Mouse (Mus musculus): Measurements from ENCODE around the gene Itpr2. TPM values are rescaled to one million over a fixed set of nuclear protein-coding genes. Genes with fewer than 3 reads are reported as not detected.

The Itpr2 gene
- polyA plus RNA-seq, 1 experiment from 2014 or later: 7.6 TPM

DNA sequence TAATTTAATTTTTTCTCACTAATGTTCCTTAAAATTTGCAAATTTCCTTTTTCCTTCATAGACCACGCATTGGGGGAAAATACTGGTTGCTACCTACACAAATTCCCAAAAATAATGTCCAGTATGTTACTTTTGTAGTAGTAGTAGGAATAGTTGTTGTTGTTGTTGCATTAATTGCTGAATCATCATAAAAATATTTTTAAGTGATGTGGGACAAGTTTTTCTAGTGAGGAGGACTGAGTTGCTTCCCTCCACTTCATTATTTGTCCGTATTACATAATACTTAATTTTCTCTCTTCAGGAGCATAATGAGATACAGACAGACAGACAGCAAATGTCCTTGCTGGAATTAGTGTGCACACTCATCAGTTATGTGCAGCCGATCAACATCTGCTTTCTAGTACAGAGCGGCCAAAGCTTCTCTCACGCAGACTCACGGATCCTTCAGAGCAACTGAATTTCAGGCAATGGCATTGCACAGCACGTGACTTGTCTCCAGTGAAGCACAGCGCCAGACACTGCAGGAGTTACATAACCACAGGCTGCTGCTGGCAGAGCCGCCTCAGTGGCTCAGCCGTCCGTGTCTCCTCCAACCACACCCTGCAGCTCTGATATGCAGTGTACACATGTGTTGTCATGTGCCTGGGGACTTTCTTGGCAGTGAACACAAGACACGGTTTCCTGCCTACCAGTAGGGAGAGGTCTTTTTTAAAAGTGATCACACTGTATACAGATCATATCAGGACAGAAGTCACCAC, 231.1 kb downstream of the Itpr2 start:
- peak; percentile 64 for DNase-seq (ENCODE audit: low spot score)
- Histone ChIP-seq H3K4me3 (ENCODE audit: low read depth, low read length) (no peak overlapping the region), H3K9me3 (ENCODE audit: control insufficient read depth, low read length) (no peaks in the 10 kb centered on the region), H3K36me3 (ENCODE audit: control insufficient read depth, insufficient read depth, low read length) (no peaks in the 10 kb centered on the region), H3K9ac (ENCODE audit: low read length) (no peak overlapping the region), H3K4me2 (ENCODE audit: low read length) (no peak overlapping the region), H3K4me1 (replicated peaks; ENCODE audit: control insufficient read depth, insufficient read depth, low read length) (peaks cover 3% of the 10 kb centered on the region; the same call in 1 of the 2 replicates), H3K27me3 (replicated peaks; ENCODE audit: control insufficient read depth, insufficient read depth, low read length) (no peaks in the 10 kb centered on the region), H3K27ac (ENCODE audit: low read depth) (no peak overlapping the region)
- 65% methylated on average over 12 of the region's 12 CpGs for WGBS
- 0 out of 2 replicates have a peak, but pooled peaks have one; percentile 65 for ATAC-seq (replicated peaks; ENCODE audit: low FRiP score, low TSS enrichment, low read depth)

GRCm38 (mm10) chr6:146270162-146270561, 231.9 kb downstream of the Itpr2 start:
- H3K4me1 ChIP-seq (replicated peaks; ENCODE audit: control insufficient read depth, insufficient read depth, low read length): peaks cover 3% of the 10 kb centered on the region; the same call in 1 of the 2 replicates
- H3K4me3 ChIP-seq (ENCODE audit: low read depth, low read length): no peak overlapping the region
- WGBS: 17% methylated on average over 5 of the region's 5 CpGs
- ATAC-seq (replicated peaks; ENCODE audit: low FRiP score, low TSS enrichment, low read depth) (no peak), DNase-seq (ENCODE audit: low spot score) (no peak)
- no peaks in the 10 kb centered on the region for H3K27me3 ChIP-seq (replicated peaks; ENCODE audit: control insufficient read depth, insufficient read depth, low read length)
- H3K4me2 ChIP-seq (ENCODE audit: low read length): no peak overlapping the region
- no peak overlapping the region for H3K9ac ChIP-seq (ENCODE audit: low read length)
- no peaks in the 10 kb centered on the region for H3K36me3 ChIP-seq (ENCODE audit: control insufficient read depth, insufficient read depth, low read length)
- H3K27ac ChIP-seq (ENCODE audit: low read depth): no peak overlapping the region
- no peaks in the 10 kb centered on the region for H3K9me3 ChIP-seq (ENCODE audit: control insufficient read depth, low read length)

DNA sequence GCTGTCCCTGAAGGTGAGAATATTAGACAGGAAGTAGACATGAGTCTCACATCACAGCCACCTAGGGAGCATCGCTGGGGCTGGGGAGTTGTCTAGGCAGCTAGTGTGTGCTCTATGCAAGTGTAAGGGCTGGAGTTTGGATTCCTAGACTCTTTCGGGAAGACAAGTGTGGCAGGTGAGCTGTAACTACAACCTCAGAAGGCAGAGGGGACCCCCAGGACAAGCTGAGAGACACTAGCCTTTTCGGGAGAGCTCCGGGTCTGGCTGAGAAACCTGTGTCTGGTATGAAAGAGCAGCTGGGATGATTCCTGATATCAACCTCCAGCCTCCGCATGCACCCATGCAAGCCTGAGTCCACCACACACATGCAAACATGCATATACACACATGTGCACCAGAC, 232.7 kb downstream of the Itpr2 start:
- no peak overlapping the region for H3K4me2 ChIP-seq (ENCODE audit: low read length)
- H3K9me3 ChIP-seq (ENCODE audit: control insufficient read depth, low read length): no peaks in the 10 kb centered on the region
- H3K36me3 ChIP-seq (ENCODE audit: control insufficient read depth, insufficient read depth, low read length): no peaks in the 10 kb centered on the region
- H3K27ac ChIP-seq (ENCODE audit: low read depth): no peak overlapping the region
- H3K27me3 ChIP-seq (replicated peaks; ENCODE audit: control insufficient read depth, insufficient read depth, low read length): no peaks in the 10 kb centered on the region
- no peak overlapping the region for H3K9ac ChIP-seq (ENCODE audit: low read length)
- ATAC-seq (replicated peaks; ENCODE audit: low FRiP score, low TSS enrichment, low read depth) (no peak), DNase-seq (ENCODE audit: low spot score) (no peak)
- H3K4me1 ChIP-seq (replicated peaks; ENCODE audit: control insufficient read depth, insufficient read depth, low read length): peaks cover 3% of the 10 kb centered on the region; the same call in 1 of the 2 replicates
- H3K4me3 ChIP-seq (ENCODE audit: low read depth, low read length): no peak overlapping the region
- WGBS: 93% methylated on average over 5 of the region's 5 CpGs

- Histone ChIP-seq H3K27ac (ENCODE audit: low read depth) (peak overlapping the region; percentile 35; the same call in 1 of the 2 replicates), H3K4me1 (replicated peaks; ENCODE audit: control insufficient read depth, insufficient read depth, low read length) (peaks cover 8% of the 10 kb centered on the region; the same call in 1 of the 2 replicates), H3K27me3 (replicated peaks; ENCODE audit: control insufficient read depth, insufficient read depth, low read length) (no peaks in the 10 kb centered on the region), H3K9me3 (ENCODE audit: control insufficient read depth, low read length) (0 out of 2 replicates have a peak, but pooled peaks cover 3% of the 10 kb centered on the region), H3K4me3 (ENCODE audit: low read depth, low read length) (no peak overlapping the region), H3K36me3 (ENCODE audit: control insufficient read depth, insufficient read depth, low read length) (no peaks in the 10 kb centered on the region), H3K9ac (ENCODE audit: low read length) (no peak overlapping the region), H3K4me2 (ENCODE audit: low read length) (no peak overlapping the region)
- peak; percentile 85 for ATAC-seq (replicated peaks; ENCODE audit: low FRiP score, low TSS enrichment, low read depth)
- no peak for DNase-seq (ENCODE audit: low spot score)
- 81% methylated on average over 7 of the region's 7 CpGs for WGBS
These were observed 241.2 kb downstream of the Itpr2 start for GRCm38 (mm10) chr6:146260674-146261376.

- 0 out of 2 replicates have a peak, but pooled peaks cover 3% of the 10 kb centered on the region for H3K9me3 ChIP-seq (ENCODE audit: control insufficient read depth, low read length)
- H3K9ac ChIP-seq (ENCODE audit: low read length): no peak overlapping the region
- 89% methylated on average over 5 of the region's 5 CpGs for WGBS
- H3K4me3 ChIP-seq (ENCODE audit: low read depth, low read length): no peak overlapping the region
- no peaks in the 10 kb centered on the region for H3K27me3 ChIP-seq (replicated peaks; ENCODE audit: control insufficient read depth, insufficient read depth, low read length)
- no peak overlapping the region for H3K4me2 ChIP-seq (ENCODE audit: low read length)
- no peak for DNase-seq (ENCODE audit: low spot score)
- no peak overlapping the region for H3K27ac ChIP-seq (ENCODE audit: low read depth)
- H3K36me3 ChIP-seq (ENCODE audit: control insufficient read depth, insufficient read depth, low read length): no peaks in the 10 kb centered on the region
- peaks cover 8% of the 10 kb centered on the region; the same call in 1 of the 2 replicates for H3K4me1 ChIP-seq (replicated peaks; ENCODE audit: control insufficient read depth, insufficient read depth, low read length)
- no peak for ATAC-seq (replicated peaks; ENCODE audit: low FRiP score, low TSS enrichment, low read depth)
These were observed 243.3 kb downstream of the Itpr2 start for GRCm38 (mm10) chr6:146258751-146259150.

DNA sequence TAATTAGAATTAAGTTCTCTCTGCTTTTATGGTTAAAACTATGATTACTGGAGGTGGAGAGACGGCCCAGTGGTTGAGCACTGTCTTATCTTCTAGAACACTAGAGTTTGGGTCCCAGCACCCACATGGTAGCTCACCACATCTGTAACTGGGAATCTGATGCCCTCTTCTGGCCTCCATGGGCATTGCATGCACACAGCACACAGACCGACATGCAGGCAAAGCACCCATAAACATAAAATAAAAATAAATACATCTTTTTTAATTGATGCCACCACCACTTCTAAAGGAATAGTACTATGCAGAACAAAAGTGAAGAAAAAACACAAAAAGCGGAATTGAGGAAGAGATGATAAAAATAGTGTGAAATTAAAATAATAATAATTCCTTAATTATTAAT, 243.8 kb downstream of the Itpr2 start:
- DNase-seq (ENCODE audit: low spot score): no peak
- peaks cover 8% of the 10 kb centered on the region; the same call in 1 of the 2 replicates for H3K4me1 ChIP-seq (replicated peaks; ENCODE audit: control insufficient read depth, insufficient read depth, low read length)

DNA sequence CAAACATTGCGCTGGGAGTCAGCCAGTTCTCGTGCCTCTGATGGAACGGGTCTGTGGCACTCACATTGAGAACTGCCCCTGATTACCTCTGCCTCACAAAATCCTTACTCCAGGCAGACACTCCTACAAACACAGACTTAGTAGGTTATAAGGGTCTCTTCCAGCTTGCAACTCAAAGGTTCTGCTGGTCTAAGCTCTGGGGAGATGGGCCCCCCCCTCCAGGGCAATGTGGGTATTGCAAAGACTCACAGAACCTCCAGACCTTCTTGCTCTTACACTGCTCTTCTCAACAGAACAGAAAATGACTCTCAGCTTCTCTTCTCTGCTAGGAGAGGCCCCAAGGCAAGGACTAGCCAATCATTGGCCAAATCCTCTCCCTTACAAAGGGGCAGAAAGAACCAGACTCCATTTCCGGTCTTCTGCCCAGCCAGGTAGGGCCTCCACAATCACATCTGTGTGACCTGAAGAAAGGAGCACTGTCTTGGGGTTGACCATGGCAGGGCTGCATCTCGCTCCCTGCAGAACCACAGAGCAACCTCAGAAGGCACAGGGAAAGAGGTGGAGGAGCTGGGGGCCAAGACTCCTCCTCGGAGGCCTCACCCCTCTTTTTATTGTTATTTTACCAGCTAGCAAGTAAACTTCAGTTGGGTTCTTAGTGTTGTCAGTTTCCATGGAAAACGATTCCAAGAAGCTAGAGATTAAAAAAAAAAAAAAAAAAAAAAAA, 244.9 kb downstream of the Itpr2 start:
- no peak overlapping the region for H3K27ac ChIP-seq (ENCODE audit: low read depth)
- peaks cover 8% of the 10 kb centered on the region; the same call in 1 of the 2 replicates for H3K4me1 ChIP-seq (replicated peaks; ENCODE audit: control insufficient read depth, insufficient read depth, low read length)
- no peaks in the 10 kb centered on the region for H3K27me3 ChIP-seq (replicated peaks; ENCODE audit: control insufficient read depth, insufficient read depth, low read length)
- 0 out of 2 replicates have a peak, but pooled peaks cover 3% of the 10 kb centered on the region for H3K9me3 ChIP-seq (ENCODE audit: control insufficient read depth, low read length)
- 80% methylated on average over 7 of the region's 7 CpGs for WGBS
- peak; percentile 59 for DNase-seq (ENCODE audit: low spot score)
- H3K4me3 ChIP-seq (ENCODE audit: low read depth, low read length): no peak overlapping the region
- no peaks in the 10 kb centered on the region for H3K36me3 ChIP-seq (ENCODE audit: control insufficient read depth, insufficient read depth, low read length)
- no peak for ATAC-seq (replicated peaks; ENCODE audit: low FRiP score, low TSS enrichment, low read depth)
- H3K4me2 ChIP-seq (ENCODE audit: low read length): no peak overlapping the region
- H3K9ac ChIP-seq (ENCODE audit: low read length): no peak overlapping the region

More for the DNA sequence above, 243.8 kb downstream of the Itpr2 start:
- H3K4me3 ChIP-seq (ENCODE audit: low read depth, low read length): no peak overlapping the region
- H3K4me2 ChIP-seq (ENCODE audit: low read length): no peak overlapping the region
- 0 out of 2 replicates have a peak, but pooled peaks cover 3% of the 10 kb centered on the region for H3K9me3 ChIP-seq (ENCODE audit: control insufficient read depth, low read length)
- WGBS: 97% methylated on average over 3 of the region's 3 CpGs
- no peaks in the 10 kb centered on the region for H3K36me3 ChIP-seq (ENCODE audit: control insufficient read depth, insufficient read depth, low read length)
- no peak overlapping the region for H3K27ac ChIP-seq (ENCODE audit: low read depth)
- H3K27me3 ChIP-seq (replicated peaks; ENCODE audit: control insufficient read depth, insufficient read depth, low read length): no peaks in the 10 kb centered on the region
- ATAC-seq (replicated peaks; ENCODE audit: low FRiP score, low TSS enrichment, low read depth): no peak
- H3K9ac ChIP-seq (ENCODE audit: low read length): no peak overlapping the region

- no peaks in the 10 kb centered on the region for H3K36me3 ChIP-seq (ENCODE audit: control insufficient read depth, insufficient read depth, low read length)
- H3K4me2 ChIP-seq (ENCODE audit: low read length): no peak overlapping the region
- H3K27me3 ChIP-seq (replicated peaks; ENCODE audit: control insufficient read depth, insufficient read depth, low read length): no peaks in the 10 kb centered on the region
- H3K27ac ChIP-seq (ENCODE audit: low read depth): no peak overlapping the region
- DNase-seq (ENCODE audit: low spot score) (no peak), ATAC-seq (replicated peaks; ENCODE audit: low FRiP score, low TSS enrichment, low read depth) (no peak)
- no peak overlapping the region for H3K9ac ChIP-seq (ENCODE audit: low read length)
- H3K9me3 ChIP-seq (ENCODE audit: control insufficient read depth, low read length): 0 out of 2 replicates have a peak, but pooled peaks cover 3% of the 10 kb centered on the region
- peaks cover 8% of the 10 kb centered on the region; the same call in 1 of the 2 replicates for H3K4me1 ChIP-seq (replicated peaks; ENCODE audit: control insufficient read depth, insufficient read depth, low read length)
- 40% methylated on average over 2 of the region's 2 CpGs for WGBS
- no peak overlapping the region for H3K4me3 ChIP-seq (ENCODE audit: low read depth, low read length)
These were observed 245.6 kb downstream of the Itpr2 start for GRCm38 (mm10) chr6:146256401-146256800.

All from intestine, embryonic 14.5 days (tissue).